Mouse (Mus musculus) frontal cortex, adult (tissue): ENCODE data around the gene Ccna1.

Experiments used
- ATAC-seq: cut with Nextera tagmentation; 2 replicates; pipeline ENCODE4 v1.9.2; 2017; ENCODE audit warnings: mild to moderate bottlenecking, moderate library complexity, mixed read lengths; ENCODE audit not compliant: low TSS enrichment

Ccna1 gene

DNA sequence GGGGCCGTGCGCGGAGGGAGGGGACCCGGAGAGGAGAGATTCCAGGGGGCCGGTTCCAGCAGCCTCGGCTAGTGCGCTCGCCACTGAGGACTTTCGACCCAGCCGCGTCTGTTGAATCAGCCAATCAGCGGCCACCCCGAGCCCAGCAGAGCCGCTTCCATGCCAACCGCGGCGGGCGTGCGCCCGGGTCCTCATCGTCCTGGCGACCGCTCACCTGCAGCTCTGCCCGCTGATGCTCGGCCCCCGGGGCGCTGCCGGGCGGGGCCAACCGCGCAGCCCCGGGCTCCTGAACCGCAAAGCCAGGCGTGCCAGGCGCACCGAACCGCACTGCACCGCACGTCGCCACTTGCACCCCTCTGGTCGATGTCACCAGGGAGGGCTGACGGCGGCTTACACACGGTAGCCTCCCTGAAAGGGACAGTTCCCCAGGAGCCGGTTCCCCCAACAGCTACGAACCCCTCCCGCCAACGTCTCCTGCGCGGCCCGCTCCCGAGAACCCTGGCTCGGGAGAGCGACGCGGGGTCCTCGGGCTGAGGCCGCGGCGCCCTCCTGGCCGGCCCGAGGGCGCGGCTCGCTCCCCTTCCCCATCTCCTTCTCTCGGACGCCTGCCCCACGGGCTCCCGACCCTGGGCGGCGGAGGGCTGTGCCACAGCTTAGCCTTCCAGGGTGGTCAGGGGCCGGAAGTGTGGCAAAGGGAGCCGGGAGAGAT lies at the start of gene Ccna1:
Gene Ccna1 (minus strand): TSS at position 464 of the 709 bp plus-strand sequence.
- peak; percentile 98 for ATAC-seq

DNA sequence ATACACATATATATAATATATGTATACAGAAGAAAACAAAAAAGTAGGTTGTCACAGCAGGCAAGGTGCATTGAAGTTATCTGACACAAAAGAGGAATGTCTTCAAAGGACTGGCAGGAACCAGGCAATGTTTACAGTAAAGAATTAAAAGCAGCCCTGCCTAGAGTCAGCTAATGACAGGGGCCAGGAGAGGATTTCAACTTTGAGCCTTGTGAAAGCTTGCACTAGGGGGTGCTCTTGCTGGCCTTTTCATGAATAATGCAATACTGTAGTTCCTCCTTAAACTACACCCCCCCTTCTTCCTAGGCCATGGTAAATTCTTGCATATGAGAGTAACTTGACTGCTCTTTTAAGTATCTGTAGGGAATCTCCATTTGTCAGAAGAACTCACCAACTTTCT lies 45.8 kb upstream of the Ccna1 start:
- ATAC-seq, result no peak

GRCm38 (mm10) chr3:55098990-55099389 lies 43.7 kb upstream of the Ccna1 start:
- no peak for ATAC-seq

DNA sequence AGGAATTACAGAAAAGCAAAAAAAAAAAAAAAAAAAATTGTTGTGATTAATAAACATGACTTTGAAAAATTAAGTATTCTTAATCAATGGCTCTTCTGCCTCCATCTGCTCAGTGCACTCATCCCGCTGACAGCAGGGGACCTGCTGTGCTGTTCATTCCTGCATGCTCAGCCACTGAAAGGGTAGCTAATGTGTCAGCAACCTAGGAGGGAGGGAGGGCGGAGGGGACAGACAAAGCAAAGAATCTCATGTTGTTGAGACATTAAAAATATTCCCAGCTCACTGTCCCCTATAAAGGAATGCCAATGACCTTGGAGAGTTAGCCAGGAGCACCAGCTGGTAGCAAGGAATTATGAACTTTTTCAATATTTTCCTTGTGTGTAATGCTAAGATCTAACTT lies 42.7 kb upstream of the Ccna1 start:
- no peak for ATAC-seq

DNA sequence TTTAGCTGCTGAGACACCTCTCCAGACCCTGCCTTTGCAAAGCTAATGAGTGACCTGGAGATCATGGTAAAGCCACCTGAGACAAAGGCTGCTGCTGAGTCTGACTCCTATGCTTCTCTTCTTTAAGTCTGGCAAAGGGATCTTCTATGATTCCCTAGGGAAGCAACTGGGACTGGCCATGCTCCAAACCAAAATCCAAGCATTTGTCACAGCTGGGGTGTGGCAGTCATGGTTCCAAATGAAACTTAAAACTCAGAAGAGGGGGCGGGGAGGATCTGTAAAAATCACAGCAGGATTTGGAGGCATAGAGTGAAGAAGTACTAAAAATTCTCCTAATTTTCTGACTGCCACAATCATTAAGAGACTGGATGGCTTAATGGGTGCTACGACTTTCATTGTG lies 41.9 kb upstream of the Ccna1 start:
- peak; percentile 39; the same call in 1 of the 2 replicates for ATAC-seq

GRCm38 (mm10) chr3:55096655-55097005 lies 41.3 kb upstream of the Ccna1 start:
- no peak for ATAC-seq

DNA sequence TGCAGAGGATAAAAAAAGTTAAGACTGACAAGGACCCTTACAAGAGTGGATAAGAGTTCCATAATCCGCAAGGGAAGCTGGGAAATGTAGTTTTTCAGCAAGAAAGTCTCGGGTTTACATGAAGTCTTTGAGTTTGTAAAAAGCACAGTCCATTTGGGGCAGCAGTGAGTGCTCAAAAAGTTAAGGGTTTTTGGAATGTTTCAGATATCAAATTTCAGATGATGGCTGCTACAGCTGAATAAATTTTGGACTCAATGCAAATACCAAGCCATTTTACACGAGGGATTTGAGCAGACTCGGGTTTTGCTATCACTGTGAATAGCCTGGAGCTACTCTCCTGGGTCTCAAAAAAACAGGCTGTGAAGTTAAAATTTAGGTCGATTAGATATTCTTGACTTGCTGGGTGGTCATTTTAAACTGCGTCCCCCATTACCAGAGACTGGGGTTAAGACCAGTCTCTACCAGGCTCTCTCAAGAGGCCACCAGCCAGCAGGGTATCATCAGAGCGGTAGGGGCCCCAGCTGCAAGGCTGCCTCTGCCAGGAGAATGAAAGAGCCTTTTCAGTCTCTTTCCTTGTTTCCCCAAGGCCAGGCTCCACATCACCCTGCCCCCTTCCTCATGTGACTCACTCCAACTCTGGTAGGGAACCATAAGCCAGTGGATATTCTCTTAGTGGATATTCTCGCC lies 40.8 kb upstream of the Ccna1 start:
- ATAC-seq, result peak; percentile 91

- no peak for ATAC-seq
Observed at GRCm38 (mm10) chr3:55093161-55093560, 37.9 kb upstream of the Ccna1 start.

DNA sequence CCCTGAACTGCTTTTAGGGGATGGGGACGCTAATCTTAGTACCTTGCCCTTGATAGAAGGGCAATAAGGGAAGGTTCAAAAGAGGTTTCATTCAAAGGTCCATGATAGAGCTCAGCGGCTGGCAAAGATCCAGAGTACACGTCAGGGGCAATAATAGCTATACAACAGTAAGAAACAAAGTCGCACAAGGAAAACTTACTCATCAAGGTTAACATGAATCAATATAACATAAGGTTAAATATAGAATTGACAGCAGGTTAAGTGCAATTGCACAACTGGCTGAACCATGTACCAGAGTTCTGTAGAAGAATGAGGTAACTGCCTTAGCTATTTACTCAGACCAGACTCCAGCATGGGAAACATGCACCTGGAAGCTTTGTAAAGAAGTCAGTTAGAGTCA lies 34.0 kb upstream of the Ccna1 start:
- no peak for ATAC-seq

- ATAC-seq, result no peak
Observed at GRCm38 (mm10) chr3:55088843-55089242, 33.5 kb upstream of the Ccna1 start.

DNA sequence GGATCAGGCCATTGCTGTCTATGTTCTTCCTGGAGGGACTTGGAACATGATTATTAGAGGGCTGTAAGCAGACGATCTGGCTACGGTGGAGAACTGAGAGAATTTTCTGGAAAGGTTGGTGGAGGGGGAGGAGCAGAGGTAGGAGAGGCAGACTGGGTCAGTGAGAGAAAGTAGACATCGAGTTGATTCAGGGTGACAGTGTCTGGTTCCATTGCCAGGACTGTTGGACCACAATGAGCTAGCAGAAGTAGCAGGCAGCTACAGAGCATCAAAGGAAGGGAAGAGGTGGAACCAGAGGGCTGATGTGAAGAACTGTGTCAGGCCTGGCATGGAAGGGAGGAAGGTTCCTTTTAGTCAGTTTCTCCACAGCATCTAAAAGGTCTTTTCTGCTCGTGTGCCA lies 33.1 kb upstream of the Ccna1 start:
- no peak for ATAC-seq

GRCm38 (mm10) chr3:55087360-55087759 lies 32.1 kb upstream of the Ccna1 start:
- ATAC-seq, result peak; percentile 85

DNA sequence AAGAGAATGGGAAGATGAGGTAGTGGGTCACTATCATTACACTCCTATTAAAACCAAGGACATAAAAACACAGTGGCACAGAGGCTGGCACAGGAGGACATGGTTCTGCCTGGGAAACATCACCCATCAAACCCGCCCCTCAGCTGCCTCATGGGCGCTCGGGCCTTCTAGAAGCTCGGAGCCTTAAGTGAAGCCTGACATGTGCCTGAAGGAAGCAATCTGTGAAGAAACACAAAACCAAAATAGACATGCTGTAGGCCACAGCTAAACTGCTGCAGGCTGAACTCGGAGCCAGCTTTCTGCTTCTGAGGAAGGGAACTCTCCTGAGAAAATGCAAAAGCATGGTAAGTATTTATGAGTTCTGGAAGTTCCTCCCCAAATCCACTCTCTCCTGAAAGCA lies 31.6 kb upstream of the Ccna1 start:
- ATAC-seq, result peak; percentile 82

DNA sequence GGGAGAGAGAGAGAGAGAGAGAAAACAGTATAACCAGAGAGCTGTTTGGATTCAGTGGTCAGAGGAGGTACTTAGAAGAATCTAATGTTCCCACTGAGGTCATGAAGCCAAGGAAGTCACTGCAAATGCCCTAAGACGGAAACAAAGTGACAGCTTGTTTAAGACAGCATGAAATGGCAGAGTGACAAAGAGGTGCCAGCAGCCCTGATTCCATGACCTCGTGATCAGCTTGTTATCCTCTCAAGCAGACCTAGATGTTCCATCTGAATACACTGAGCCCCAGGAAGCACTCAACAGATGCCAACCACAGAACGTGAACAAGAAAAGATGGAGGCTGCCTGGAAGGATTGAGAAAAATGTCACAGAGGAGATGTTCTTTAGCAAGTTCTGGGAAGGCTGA lies 30.4 kb upstream of the Ccna1 start:
- no peak for ATAC-seq

- no peak for ATAC-seq
Observed at GRCm38 (mm10) chr3:55084781-55085180, 29.5 kb upstream of the Ccna1 start.

DNA sequence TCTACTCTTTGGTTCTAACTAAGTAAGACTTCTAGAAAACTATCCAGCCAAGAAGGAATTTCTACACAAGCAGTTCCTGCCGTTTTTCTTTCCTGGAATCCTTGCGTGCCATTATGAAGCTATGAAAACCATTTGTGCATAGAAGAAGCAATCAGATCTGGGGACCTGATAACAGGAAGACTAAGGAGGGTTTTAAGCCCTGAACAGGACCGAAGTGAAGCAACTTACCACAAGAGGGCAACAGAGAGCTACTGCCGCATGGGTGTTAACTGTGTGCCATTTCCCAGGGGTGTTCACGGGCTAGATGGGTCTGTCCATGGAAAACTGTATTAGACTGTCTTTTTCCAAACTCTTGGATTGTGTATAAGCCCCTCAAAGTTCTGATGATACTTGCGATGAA lies 24.8 kb upstream of the Ccna1 start:
- peak; percentile 87 for ATAC-seq

GRCm38 (mm10) chr3:55079619-55080018 lies 24.3 kb upstream of the Ccna1 start:
- ATAC-seq, result no peak

GRCm38 (mm10) chr3:55078233-55078632 lies 22.9 kb upstream of the Ccna1 start:
- ATAC-seq, result no peak

- ATAC-seq, result no peak
Observed at GRCm38 (mm10) chr3:55075294-55075648, 20.0 kb upstream of the Ccna1 start.

DNA sequence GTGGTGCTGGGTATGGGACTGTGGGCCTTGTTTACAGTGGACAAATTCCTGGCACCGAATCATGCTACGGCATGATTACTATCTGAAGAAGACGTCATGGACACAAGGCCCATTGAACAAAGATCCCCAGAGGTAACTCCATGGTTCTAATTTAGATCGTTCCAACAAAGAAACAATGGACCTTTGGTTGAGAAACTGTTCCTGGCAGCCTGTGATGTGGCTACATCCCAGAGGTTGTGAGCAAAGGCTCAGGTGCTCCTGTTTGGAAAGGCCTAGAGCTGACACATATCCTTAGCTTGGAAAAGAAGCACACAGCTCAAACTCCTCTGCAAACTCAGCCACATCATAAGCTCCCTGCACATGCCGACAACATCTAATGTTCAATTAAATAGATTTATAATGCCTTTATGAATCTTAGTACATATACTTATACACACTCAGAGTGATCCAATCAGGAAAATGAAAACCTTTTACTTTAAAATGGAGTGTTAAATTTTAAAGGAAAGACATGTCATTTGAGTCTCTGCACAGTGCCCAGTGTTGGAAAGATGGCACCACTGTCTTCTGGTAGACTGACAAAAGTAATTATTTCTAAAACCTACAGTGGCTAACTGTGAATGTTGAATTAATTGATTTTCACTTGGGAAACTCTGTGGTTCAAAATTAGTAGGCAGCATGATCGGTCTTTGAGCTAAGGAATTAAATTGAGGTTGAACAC lies 19.4 kb upstream of the Ccna1 start:
- ATAC-seq, result no peak

- ATAC-seq, result peak; percentile 83
Observed at GRCm38 (mm10) chr3:55067791-55068434, 12.6 kb upstream of the Ccna1 start.

- no peak for ATAC-seq
Observed at GRCm38 (mm10) chr3:55066666-55067023, 11.3 kb upstream of the Ccna1 start.
